Mouse (Mus musculus) c-Kit-positive CD71-negative TER-119-negative erythroid progenitor cells, embryonic 14.5 days (primary cell): ENCODE measurements around the gene 9130230L23Rik.
"Not testable (repeated sequence)": the region's sequence is repeated elsewhere in the genome, so short reads cannot be mapped to it uniquely, and the experiment has no call there.

Experiments used
- DNase-seq: peaks from one replicate; pipeline ENCODE4 v3.0.0-alpha.2; 2013; ENCODE audit warnings: low read depth

The 9130230L23Rik gene

DNA sequence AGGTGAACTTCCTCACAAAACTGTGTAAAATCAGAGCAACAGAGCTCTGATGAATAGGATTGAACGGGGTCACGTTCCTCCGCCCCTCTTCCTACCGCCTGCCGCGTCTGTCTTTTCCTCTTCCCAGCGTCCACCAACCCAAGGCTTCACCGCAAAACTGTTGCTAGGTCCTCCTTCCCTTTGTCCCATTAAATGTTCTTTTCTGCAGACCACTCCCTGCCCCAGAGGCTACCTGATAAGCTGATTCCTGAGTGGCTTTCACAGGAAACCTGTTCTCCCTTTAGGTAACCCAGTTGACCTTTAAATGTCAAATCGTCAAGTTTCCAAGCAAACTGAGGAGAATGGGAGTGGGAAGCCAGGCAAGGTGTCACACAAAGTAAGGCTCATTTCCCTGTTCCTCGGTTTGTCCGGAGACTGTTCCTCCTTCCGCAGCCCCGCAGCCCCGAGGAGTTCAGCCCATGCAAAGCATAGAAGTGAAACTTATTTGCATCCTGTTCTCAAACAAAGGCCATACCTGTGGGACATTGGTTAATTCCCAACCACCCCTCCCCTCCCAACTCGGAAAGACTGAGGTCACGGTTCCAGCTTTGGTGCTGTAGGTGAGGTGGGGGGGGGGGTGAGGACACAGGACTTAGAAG is 1.1 kb upstream of the 9130230L23Rik start:
- no peak for DNase-seq

DNA sequence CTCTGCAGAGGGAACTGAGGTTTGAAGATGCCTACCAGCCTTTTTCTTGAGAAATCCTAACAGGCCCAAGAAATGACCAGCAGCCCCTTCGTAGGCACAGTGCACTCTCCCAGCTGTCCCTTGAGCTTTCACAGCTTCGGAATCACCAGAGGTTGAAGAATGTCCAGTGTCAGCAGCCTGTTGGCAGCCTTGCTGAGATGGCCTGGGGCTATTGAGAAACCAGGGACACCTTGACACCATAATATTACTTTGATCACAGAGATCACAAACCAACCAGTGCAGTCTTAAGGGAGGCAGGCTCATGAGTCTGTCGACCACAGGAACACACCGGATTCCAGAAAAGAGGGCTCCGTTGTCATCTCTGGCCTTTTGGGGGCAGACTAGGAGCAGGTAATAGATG is 2.9 kb downstream of the 9130230L23Rik start:
- no peak for DNase-seq

DNA sequence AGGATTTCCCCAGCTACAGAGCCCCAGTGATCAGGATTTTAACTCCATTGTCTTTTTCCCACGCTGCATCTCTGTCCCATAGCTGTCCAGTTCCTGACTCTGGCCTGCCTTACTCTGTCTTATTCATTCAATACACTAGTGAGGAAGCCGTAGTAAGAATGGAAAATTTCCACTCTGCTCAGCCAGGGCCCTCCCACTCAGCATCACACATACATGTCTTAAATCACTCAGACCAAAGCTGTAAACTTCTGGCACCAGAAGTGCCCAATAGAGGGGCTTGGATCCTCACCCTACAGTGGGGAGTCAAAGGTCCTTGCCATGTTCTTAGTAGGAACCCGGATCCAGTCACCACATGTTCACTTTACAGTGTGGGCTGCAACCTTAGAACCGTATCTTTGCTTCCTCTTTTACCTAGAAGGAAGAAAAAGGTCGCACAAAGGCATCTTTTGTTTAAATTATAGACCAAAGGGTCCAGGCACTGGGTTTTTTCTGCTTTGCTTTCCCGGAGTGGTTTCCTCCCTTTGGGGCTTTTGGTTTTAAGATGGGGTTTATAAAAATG is 3.4 kb downstream of the 9130230L23Rik start:
- no peak for DNase-seq

DNA sequence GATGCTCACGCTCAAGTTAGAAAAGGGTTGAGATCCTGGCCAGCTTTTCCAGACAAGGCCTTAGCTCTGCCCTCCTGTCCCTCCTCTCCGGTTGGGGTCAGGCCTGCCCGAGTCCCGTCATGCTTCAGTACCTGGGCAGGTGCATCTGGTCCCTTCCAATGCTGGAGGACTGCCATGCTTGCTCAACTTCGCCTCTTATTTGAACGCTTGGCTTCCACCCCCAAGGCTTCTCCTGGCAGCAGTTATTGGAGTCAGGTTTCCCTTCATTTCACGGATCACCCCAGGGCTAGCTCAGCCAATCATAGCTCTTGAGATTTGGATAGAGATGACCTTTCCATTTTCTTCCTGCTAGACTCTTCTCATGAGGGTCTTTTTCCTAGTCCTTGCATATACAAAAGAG is 4.0 kb downstream of the 9130230L23Rik start:
- DNase-seq = no peak

DNA sequence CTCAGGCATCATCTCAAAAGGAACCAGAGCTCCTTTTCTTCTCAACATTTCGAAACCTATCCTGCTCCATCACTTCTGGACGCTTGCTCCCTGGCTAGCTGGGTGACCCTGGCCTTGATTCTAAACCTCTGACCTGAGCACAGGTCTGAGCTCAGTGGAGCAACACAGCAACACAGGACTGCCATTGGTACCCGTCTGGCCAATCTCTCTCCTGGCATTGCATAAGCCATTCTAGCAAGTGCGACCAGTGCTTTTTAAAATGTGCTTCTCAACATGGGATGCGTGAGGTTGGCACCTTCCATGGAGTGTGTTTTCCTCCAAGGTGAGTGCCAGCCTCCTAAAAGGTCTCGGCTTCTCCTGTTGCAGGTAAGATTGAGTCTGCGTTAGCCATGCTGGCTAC is 5.0 kb downstream of the 9130230L23Rik start:
- DNase-seq = no peak

DNA sequence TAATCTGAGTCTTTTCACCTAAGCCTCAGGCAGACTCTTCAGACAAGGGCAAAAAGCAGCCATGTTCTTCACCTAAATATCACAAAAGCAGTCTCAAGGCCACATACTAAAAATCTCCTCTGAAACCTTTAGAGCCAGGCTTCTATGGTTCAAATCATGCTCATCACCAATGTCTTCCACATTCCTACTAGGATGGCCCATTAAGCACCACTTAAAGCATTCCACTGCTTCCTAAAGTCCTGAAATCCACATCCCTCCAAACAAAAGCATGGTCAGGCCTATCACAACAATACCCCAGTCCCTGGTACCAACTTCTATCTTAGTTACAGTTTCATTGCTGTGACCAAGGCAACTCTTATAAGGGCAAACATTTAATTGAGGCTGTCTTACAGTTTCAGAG is 6.3 kb downstream of the 9130230L23Rik start:
- no peak for DNase-seq

DNA sequence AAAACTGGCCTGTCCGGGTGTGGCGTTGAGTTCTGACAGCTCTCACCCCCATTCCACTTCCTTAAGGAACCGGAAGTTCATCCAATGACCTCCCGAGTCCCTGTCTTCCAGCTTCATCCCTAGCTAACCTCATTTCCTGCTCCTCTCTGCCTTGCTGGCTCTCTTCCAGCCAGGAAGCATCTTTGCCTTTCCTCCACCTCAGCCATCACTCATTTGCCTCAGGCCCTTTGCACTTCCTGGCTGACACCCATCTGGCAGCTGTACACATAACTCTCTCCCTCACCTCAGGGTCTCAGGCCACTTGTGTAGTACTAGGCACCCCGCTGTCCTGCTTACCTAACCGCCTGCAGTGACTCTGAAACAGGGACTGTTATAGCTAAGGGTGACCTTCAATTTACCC is 9.4 kb downstream of the 9130230L23Rik start:
- DNase-seq = no peak

DNA sequence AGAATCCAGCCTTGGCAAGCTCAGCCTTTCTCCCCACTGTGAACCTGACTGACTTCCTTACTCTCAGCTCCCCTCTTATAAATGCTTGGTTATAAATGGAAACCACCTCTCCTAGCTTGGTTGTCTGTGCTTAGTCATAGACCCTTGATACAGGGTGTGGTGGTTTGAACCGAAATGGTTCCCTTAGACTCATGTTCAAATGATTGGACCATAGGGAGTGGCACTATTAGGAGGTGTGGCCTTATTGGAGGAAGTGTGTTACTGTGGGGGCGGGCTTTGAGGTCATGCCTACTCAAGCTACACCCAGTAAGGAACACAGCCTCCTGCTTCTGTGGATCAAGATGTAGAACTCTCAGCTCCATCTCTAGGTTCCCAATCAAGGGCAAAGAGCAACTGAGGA is 12.9 kb downstream of the 9130230L23Rik start:
- peak; percentile 22 for DNase-seq

DNA sequence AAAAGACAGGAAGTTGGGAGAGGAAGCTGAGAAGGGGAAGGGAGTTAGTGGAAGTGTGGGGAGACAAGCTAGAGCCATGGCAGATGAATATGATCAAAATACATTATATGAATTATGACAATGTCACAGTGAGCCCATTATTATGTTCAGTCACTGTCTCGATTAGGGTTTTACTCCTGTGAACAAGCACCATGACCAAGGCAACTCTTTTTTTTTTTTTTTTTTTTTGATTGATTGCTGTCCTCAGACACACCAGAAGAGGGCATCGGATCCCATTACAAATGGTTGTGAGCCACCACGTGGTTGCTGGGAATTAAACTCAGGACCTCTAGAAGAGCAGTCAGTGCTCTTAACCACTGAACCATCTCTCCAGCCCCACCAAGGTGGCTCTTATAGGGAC is 17.1 kb downstream of the 9130230L23Rik start:
- DNase-seq = not testable (repeated sequence)

DNA sequence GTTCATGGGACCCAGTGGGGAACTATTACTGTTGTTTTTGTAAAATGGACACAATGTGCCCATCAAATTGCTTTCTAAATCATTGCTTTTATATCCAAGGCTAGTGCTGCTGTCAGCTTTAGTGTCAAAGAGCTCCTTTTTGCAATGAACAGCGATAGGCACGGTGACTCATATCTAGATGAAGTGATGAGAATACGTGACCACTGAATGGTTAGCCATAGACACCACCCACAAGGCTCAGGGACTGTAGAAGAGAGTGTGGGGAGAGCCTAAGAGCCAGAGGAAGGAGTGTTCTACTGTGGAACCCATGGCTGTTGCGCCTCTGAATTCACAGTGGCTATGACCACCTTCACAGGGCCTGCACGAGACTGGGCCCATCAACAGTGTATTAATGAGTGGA is 17.7 kb downstream of the 9130230L23Rik start:
- no peak for DNase-seq

DNA sequence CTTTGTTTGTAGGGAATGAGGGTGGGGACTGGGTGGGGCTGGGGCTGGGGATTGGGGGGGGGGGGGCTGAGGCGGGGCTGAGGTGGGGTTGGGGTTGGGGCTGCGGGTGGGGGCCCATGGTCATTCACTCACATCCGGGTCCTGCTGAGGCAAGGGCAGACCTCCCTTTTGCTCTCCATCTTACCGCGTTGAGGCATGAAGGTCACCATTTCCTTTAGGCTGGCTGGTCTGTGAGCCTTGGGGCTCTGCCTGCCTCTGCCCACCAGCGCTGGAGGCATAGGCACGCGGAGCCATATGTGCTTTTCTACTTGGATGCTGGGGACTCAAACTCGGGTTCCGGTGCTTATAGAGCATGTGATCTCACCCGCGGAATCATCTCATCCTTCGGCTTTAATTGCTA is 28.4 kb downstream of the 9130230L23Rik start:
- DNase-seq = no peak

DNA sequence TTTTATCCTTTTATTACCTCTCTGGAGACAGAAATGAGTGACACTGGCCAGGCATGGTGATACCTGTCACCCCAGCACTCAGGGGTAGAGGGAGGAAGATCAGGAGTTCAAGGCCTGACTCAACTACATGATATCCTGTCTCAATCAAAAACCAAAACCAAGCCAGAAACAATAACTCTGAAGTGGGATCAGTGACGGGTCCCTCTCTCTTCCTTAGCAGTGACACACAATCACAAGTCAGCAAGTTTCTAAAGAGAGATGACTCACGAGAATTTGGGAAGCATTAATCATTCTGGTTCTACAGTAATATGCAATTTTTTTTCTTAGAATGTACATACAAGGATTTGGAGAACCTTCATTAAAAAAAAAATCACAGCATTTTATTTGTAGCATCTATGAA is 30.9 kb downstream of the 9130230L23Rik start:
- DNase-seq = no peak

DNA sequence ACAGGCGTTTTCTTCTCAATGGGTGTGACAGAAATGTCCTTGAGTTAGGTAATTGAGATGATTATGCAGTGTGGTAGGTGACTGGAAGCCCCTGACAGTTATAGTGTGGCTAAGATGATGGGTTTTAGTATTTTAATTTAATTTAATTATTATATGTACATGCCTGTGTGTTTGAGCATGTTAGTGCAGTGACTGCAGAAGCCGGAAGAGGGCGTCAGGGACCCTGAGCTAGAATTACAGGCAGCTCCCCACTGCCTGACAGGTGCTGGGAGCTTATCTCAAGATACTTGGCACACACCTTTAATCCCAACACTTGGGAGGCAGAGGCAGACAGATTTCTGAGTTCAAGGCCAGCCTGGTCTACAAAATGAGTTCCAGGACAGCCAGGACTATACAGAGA is 36.1 kb downstream of the 9130230L23Rik start:
- no peak for DNase-seq

DNA sequence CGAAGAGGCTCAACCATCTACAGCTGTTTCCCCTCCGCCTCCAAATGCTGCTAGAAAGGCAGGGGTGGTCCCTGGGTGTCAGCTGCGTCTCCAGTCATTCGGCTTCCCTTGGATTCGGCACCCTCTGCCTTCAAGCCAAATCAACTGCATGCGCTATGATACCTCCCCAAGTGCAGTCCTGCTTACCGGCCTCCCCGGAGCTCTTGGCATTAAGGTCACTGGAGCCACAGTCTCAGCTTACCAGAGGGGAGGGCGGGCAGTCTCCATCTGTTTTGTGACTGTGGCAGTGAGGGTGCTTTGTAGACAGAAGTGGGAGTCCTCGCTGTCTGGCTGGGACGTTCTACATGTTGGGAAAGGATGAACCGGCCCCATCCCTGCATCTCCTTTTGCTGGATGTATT is 37.0 kb downstream of the 9130230L23Rik start:
- no peak for DNase-seq

DNA sequence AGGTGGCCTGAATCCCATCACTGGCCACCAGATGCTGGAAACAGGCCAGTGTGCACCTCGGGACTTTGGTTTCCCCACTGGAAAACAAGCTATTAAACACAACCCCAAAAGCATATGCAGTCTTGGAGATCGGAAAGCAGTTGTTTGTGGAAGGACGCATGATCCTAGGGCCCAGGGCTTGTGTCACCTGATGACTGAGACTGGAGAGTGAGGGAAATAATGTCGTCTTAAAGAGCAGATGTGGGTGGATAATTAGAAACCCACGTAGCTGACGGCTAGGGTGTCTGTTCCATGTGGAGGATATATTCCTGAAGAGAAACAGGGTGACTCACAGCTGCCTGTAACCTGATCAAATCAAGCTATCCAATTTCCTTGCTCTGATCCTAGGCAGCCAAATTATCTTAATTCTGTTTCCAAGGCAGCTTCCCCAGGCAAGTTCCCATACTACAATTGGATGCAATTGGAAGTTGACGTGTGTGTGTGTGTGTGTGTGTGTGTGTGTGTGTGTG is 38.3 kb downstream of the 9130230L23Rik start:
- DNase-seq = no peak

DNA sequence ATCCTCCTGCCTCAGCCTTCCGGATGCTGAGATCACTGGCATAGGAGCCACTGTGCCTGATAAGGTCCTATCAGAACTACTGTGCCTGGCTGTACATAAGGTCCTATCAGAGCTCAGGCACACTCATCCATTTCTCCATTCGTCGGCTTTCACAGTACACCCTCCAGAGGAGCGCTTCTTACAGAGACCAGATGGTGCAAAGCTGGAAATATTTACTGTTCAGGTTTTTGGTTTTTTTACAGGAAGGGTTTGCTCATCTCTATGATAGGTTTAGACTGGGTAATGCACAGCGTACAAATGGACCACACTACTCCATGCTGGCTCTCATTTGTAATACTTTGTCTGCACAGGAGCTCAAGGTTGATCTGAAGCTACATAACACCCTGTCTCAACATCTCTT is 40.8 kb downstream of the 9130230L23Rik start:
- no peak for DNase-seq

DNA sequence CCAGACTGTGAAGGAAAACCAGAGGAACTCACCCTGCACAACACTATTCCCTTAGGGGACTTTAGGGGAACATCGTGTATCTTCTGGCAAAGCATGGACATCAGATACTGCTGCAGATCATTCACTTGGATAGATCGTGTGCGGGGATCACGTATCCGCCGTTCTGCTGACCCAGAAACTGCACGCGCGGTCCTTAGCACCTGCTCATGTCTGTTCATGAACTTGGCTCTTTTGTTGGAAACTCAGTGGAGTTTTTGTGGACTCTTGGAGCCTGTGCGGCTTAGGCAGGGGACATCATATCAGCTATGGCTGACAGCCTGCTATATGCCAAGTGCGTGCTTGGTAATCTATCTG is 43.5 kb downstream of the 9130230L23Rik start:
- no peak for DNase-seq

DNA sequence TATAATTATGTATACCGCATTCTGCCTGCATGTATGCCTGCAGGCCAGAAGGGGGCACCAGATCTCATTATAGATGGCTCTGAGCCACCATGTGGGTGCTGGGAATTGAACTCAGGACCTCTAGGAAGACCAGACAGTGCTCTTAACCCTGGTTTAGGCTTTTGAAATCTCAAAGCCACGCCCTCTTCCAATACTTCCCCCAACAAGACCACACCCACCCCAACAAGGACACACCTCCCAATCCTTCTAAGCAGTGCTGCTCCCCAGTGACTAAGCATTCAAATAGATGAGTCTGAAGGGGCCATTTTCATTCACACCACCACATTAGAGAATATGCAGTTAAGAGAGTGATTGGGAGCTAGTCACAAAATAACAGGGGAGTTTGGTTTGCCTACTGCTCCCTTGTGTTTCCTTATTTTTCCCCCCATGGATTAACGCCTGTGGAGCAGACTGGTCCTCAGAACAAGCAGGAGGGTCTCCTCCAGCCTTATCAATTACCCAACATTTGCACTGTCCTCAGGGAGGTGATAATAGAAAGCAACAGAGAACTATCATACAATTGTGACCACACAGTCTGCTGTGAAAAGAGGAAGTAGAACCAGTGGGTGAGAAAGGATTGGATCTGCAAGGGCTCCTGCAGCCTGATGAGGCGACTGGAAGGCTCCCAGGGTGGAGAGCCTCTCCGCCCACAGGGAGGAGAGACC is 44.0 kb downstream of the 9130230L23Rik start:
- no peak for DNase-seq

DNA sequence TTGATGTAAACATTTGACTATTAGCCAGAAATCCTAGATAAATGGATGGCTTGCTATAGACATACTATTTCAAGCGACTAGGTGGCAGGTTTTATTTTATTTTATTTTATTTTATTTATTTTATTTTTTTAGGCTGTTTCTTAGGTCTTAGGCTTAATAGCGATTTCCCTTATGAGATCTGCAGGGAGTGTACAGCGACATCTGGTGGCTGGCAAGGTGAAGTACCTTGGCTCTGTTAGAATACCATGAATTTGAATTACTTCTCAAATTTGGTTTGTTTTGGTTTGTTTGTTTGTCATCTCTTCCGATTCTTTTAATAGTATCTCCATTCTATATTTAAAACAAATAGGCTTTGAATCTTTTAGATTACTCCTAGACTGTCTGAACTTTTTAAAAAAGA is 45.5 kb downstream of the 9130230L23Rik start:
- DNase-seq = peak; percentile 53

DNA sequence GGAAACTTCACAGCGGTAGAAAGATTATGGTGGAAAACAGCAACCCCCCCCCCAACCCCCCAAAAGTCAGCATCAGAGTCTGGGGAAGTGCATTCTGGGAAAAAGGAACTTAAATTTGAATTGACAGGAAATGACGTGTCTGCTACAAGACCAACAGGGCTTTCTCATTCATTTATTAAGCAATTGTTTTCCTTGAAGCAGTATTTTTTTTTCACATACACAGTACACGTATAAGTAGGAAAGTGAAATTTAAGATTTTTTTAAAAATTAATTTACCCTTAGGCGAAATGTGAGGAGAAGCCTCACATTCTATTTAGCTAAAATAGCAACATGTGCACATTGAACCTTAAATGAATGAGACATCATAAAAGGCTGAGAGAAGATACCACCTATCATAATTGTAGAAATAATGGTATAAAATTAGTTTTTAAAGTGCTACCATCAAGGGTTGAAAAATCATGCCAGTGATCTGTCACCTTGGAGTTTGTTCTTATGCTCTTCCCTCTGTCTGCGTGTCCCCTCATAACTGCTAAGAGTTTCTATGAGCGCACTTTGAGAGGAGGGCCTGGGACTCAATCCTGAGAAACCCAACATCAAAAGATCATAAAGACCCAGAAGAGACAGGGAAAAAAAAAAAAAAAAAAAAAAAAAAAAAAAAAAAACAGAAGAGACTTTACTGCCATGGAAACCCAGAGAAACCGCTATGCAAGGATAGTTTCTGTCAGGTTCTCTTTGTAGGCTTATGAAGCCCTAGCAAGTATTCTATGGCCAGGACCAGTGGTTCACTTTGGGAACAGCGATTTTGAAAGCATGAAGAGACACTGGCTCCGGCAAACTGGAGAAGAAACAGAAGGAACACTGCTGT is 47.7 kb downstream of the 9130230L23Rik start:
- DNase-seq = no peak

DNA sequence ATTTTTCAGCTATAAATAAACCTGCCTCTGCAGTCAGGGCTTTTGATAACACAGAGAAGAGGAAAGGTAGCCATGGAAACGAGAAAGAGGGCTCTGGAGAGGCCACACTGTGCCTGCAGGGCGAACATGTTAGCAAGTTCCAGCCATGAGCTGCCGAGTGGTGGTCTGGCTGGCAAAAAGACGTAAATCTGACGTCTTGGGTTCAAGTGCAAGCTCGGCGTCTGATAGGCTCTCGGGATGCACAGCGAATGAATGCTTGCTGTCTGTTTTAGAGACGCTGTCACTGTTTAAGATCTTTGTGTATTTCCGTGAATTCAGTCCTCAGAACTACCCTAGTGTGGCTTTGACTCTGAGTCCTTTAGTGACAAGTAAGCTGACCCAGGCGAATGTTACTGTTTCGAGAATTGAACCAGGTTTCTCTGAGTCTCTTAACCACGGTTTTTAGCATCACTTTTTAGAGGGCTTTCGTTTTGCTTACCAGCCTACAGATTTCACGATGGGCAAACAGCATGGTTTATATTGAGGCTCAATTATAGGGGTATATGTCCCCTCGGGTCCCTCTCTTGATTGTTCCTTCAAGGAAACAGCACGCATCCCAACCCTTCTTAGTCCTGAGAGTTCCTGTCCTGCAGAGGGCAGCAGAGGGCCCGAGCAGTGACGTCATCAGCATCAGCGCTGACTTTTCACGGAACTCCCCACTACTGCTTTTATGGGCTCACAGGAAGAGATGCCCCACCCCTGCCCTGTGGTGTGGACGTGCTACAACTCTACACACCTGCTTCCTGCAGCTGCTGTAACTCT is 48.5 kb downstream of the 9130230L23Rik start:
- DNase-seq = peak; percentile 84
